Mouse (Mus musculus): ENCODE data around the gene Apol6.

DNA sequence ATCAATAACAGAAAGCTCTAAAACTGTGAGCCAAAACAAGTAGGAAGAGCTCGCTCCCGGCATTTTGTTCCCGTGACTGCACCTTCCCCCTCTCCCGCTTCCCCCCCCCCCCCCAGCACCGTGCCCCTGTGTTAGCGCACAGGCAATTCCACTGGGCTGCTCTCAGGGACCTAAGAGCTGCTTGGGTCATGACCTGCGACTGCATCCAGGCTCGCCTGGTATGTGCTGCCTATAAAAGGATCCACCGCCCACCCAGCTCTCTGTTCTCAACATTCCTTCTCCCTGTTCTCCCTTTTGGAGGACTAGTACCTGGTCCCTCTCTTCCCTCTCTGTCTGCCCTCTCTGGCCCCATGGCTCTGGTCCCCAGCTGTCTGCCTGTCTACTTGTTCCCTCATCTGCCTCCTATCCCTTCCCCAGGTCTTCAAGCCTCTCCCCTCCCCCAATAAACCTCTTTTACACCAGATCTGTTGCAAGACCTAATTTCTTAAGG lies 5.3 kb upstream of the Apol6 start:
- no peak for TF ChIP-seq CTCF (IDR thresholded peaks at IDR 0.05; ENCODE audit: control insufficient read depth, insufficient read depth, low read length)
- no peak for TF ChIP-seq POLR2A (IDR thresholded peaks at IDR 0.05; ENCODE audit: borderline replicate concordance, control insufficient read depth, low read depth, low read length)
